ENCODE assay signal across 9 mouse cellular contexts in the genomic region with DNA sequence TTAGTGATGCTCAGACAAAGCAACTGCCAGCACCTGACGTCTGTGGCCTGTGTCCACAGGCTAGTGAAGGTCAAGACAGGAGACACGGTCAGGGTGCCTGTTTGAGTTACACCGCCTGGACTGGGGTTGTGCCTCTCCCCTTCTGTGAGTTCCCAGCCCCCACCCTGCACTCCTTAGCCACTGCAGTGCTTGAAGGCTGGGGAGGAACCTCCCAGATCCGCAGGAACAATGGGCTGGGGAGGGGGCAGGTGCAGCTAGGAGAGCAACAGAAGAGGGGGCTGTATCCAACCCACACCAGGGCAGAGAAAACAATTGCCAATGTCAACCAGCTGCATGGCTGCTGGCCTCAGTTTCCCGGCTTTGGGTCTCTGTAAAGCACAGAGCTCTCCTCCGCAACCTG.
DNase-seq lines count a peak whose midpoint lies in the region; ATAC-seq and TF ChIP-seq lines count a peak whose summit lies in the region.
"Had no signal": no experiment of that assay in that cellular context is flagged by ENCODE, and none has a peak within 500 bp of the region (broad histone marks: within the 10 kb centered on the region; RNA-seq: fewer than 3 reads in every experiment).

No protein-coding gene starts in this region.

- DNase-seq in heart, postnatal 25 days (ENCODE audit: low spot score) = no peak
- DNase-seq in ES-E14 (ENCODE audit: low read depth, low spot score) = peak; percentile 12
- DNase-seq in midbrain, embryonic 10.5 days (ENCODE audit: low spot score) = no peak
- no peak for DNase-seq in spleen, adult 12 weeks (ENCODE audit: low spot score)
- DNase-seq in left cerebral cortex, postnatal 4 days = no peak
- no peak for DNase-seq in thymus, postnatal 36 days

- H3K4me2 ChIP-seq in heart, embryonic 14.5 days (ENCODE audit: low read length) = peak overlapping the region; percentile 97
- peak overlapping the region; percentile 88 for H3K4me2 ChIP-seq in forebrain, embryonic 12.5 days

- no peak overlapping the region for H3K27ac ChIP-seq in heart, embryonic 14.5 days (replicated peaks in 1 of 2; ENCODE audit: control insufficient read depth in 1 of 2, insufficient read depth in 1 of 2, low read depth in 2 of 2, low read length in 2 of 2)
- H3K27ac ChIP-seq in ES-E14 (ENCODE audit: insufficient read depth, low read depth, low read length, poor library complexity, severe bottlenecking) = no peak overlapping the region
- H3K27ac ChIP-seq in forebrain, embryonic 12.5 days = 0 out of 2 replicates have a peak overlapping the region, but pooled peaks have one; percentile 43
- H3K27ac ChIP-seq in midbrain, embryonic 10.5 days (replicated peaks) = peak overlapping the region; percentile 78

- H3K4me3 ChIP-seq in heart, embryonic 14.5 days (ENCODE audit: control insufficient read depth in 1 of 2, insufficient read depth in 1 of 2, low read depth in 1 of 2, low read length in 2 of 2) = peak overlapping the region; percentile 67 to 69
- peak overlapping the region; percentile 57 to 73; a peak in 3 of 4 replicates for H3K4me3 ChIP-seq in ES-E14 (ENCODE audit: insufficient read depth in 1 of 2, low read depth in 1 of 2, low read length in 2 of 2, poor library complexity in 1 of 2, severe bottlenecking in 1 of 2)
- peak overlapping the region; percentile 57 for H3K4me3 ChIP-seq in forebrain, embryonic 12.5 days (replicated peaks)
- peak overlapping the region; percentile 70 for H3K4me3 ChIP-seq in midbrain, embryonic 10.5 days
- H3K4me3 ChIP-seq: megakaryocyte, embryonic 14.5 days had no signal

- intact Hi-C loops in heart, postnatal 25 days (cut with DNase I) = loop anchor here (5.0 kb wide), 1 partner anchor 43 kb away; no protein-coding TSS in a partner anchor
- intact Hi-C loops in left cerebral cortex, postnatal 4 days (cut with DNase I) = no loop called here

- in situ Hi-C loops in ES-E14 (cut with MboI; ENCODE audit: low sequenced_read_pairs in 2 of 2, unreplicated experiment in 2 of 2) = no loop called here

- H3K9me3 ChIP-seq in heart, embryonic 14.5 days (ENCODE audit: control insufficient read depth, low read length) = no peaks in the 10 kb centered on the region
- H3K9me3 ChIP-seq in ES-E14 (ENCODE audit: control insufficient read depth, insufficient read depth, low read depth, low read length) = no peaks in the 10 kb centered on the region
- H3K9me3 ChIP-seq in forebrain, embryonic 12.5 days = peaks cover 5% of the 10 kb centered on the region; the same call in 1 of the 2 replicates
- H3K9me3 ChIP-seq in midbrain, embryonic 10.5 days (replicated peaks) = 0 out of 2 replicates have a peak, but pooled peaks cover 4% of the 10 kb centered on the region

- WGBS in heart, embryonic 14.5 days = 22% methylated on average over 6 of the region's 6 CpGs
- WGBS in forebrain, embryonic 12.5 days = 6% methylated on average over 6 of the region's 6 CpGs
- WGBS in midbrain, embryonic 10.5 days = 6% methylated on average over 6 of the region's 6 CpGs

- peak overlapping the region; percentile 73; the same call in 1 of the 2 replicates for H3K9ac ChIP-seq in heart, embryonic 14.5 days (ENCODE audit: low read length)
- H3K9ac ChIP-seq in ES-E14 (ENCODE audit: insufficient read depth, low read depth, low read length, poor library complexity, severe bottlenecking) = no peak overlapping the region
- peak overlapping the region; percentile 58; the same call in 1 of the 2 replicates for H3K9ac ChIP-seq in forebrain, embryonic 12.5 days

- no peaks in the 10 kb centered on the region for H3K27me3 ChIP-seq in heart, embryonic 14.5 days (ENCODE audit: control insufficient read depth, insufficient read depth, low read length)
- H3K27me3 ChIP-seq in forebrain, embryonic 12.5 days = peaks cover 30% of the 10 kb centered on the region
- H3K27me3 ChIP-seq in midbrain, embryonic 10.5 days (ENCODE audit: low read depth, poor library complexity, severe bottlenecking) = peaks cover 40% of the 10 kb centered on the region

- peaks cover 23 to 25% of the 10 kb centered on the region in 2 experiments for H3K4me1 ChIP-seq in heart, embryonic 14.5 days (ENCODE audit: control insufficient read depth in 2 of 2, insufficient read depth in 2 of 2, low read length in 2 of 2)
- peaks cover 2 to 13% of the 10 kb centered on the region in 2 experiments; a peak in 3 of 4 replicates for H3K4me1 ChIP-seq in ES-E14 (ENCODE audit: control insufficient read depth in 2 of 2, insufficient read depth in 2 of 2, low read length in 2 of 2, poor library complexity in 1 of 2)
- H3K4me1 ChIP-seq in forebrain, embryonic 12.5 days = peaks cover 30% of the 10 kb centered on the region
- peaks cover 45% of the 10 kb centered on the region for H3K4me1 ChIP-seq in midbrain, embryonic 10.5 days

- H3K36me3 ChIP-seq in heart, embryonic 14.5 days (ENCODE audit: control insufficient read depth, insufficient read depth, low read length) = no peaks in the 10 kb centered on the region
- no peaks in the 10 kb centered on the region for H3K36me3 ChIP-seq in ES-E14 (ENCODE audit: control insufficient read depth, insufficient read depth, low read length, poor library complexity, severe bottlenecking)
- H3K36me3 ChIP-seq in forebrain, embryonic 12.5 days (replicated peaks) = no peaks in the 10 kb centered on the region
- no peaks in the 10 kb centered on the region for H3K36me3 ChIP-seq in midbrain, embryonic 10.5 days

- ATAC-seq in heart, embryonic 14.5 days (ENCODE audit: insufficient number of reproducible peaks, insufficient read depth, low FRiP score, low read depth) = no peak
- ATAC-seq in forebrain, embryonic 12.5 days (ENCODE audit: low FRiP score) = 0 out of 2 replicates have a peak, but pooled peaks have one; percentile 25

TF ChIP-seq in ES-E14, 5 proteins besides CTCF, POLR2A, EP300 and RAD21:
- TF ChIP-seq HCFC1 (IDR thresholded peaks at IDR 0.05; ENCODE audit: borderline replicate concordance, insufficient read depth, low read length) (no peak), CHD2 (IDR thresholded peaks at IDR 0.05; ENCODE audit: low read depth, low read length) (no peak), ZNF384 (IDR thresholded peaks at IDR 0.05; ENCODE audit: low read depth, low read length) (no peak), ZC3H11A (IDR thresholded peaks at IDR 0.05; ENCODE audit: borderline replicate concordance, low read depth, low read length) (no peak), MAFK (IDR thresholded peaks at IDR 0.05; ENCODE audit: insufficient read depth, low read depth, low read length) (no peak)

Comparison
In these comparisons a context has a peak if more than half of its experiments do, and no peak if none do; other contexts are left out.
1. H3K27ac ChIP-seq: peak in forebrain, embryonic 12.5 days (single experiment) and midbrain, embryonic 10.5 days (single experiment); none in heart, embryonic 14.5 days (0 of 2) and ES-E14 (single experiment).
2. Peak in every context shown above with its lines, with median percentiles within 50 percentile points of each other: H3K4me3 ChIP-seq.